ENCODE assay signal across 25 mouse cellular contexts in the genomic region with DNA sequence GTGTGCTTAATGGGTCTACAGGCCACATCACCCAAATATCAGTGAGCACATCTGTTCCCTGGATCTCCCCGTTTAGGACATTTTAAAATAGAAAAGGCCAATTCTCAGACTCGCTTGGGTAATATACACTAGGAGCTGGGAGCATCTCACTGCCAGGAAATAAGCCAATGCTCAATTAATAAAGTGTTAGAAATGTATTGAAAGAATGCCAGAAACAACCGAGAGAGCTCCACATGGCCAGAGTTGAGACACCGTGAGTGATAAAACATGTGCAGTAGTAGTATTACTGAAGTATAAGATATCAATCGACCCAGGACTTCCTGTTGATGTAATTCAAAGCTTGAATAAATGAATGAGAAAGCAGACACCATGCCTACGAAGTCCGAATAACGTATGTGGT.
"Had no signal": no experiment of that assay in that cellular context is flagged by ENCODE, and none has a peak within 500 bp of the region (broad histone marks: within the 10 kb centered on the region; RNA-seq: fewer than 3 reads in every experiment).

No protein-coding gene starts in this region.

- H3K4me1 ChIP-seq: heart, embryonic 15.5 days; hindbrain, embryonic 13.5 days; hindbrain, embryonic 15.5 days had no signal

- H3K36me3 ChIP-seq: heart, embryonic 13.5 days; heart, embryonic 15.5 days; hindbrain, embryonic 13.5 days; hindbrain, embryonic 15.5 days; kidney, embryonic 15.5 days; limb, embryonic 13.5 days had no signal

- H3K9me3 ChIP-seq: heart, embryonic 13.5 days; heart, embryonic 15.5 days; hindbrain, embryonic 13.5 days; hindbrain, embryonic 15.5 days; limb, embryonic 13.5 days had no signal

- H3K27ac ChIP-seq: heart, adult 2 months; heart, embryonic 13.5 days; heart, embryonic 15.5 days; hindbrain, embryonic 13.5 days; hindbrain, embryonic 15.5 days; hindbrain, postnatal 0 days; kidney, embryonic 15.5 days; kidney, postnatal 0 days; limb, embryonic 13.5 days had no signal

- H3K4me2 ChIP-seq: heart, embryonic 11.5 days; heart, embryonic 13.5 days; heart, embryonic 15.5 days; hindbrain, embryonic 13.5 days; hindbrain, embryonic 15.5 days; kidney, embryonic 15.5 days; limb, embryonic 13.5 days had no signal

- H3K9ac ChIP-seq: forebrain, postnatal 0 days; heart, embryonic 13.5 days; heart, embryonic 15.5 days; hindbrain, embryonic 13.5 days; hindbrain, embryonic 15.5 days; kidney, embryonic 15.5 days; limb, embryonic 13.5 days had no signal

- H3K27me3 ChIP-seq: heart, embryonic 13.5 days; heart, embryonic 15.5 days; hindbrain, embryonic 13.5 days; hindbrain, embryonic 15.5 days; kidney, embryonic 15.5 days; limb, embryonic 13.5 days had no signal

- H3K4me3 ChIP-seq: heart, adult 2 months; heart, embryonic 13.5 days; heart, embryonic 15.5 days; hindbrain, embryonic 13.5 days; hindbrain, embryonic 15.5 days; kidney, embryonic 15.5 days; limb, embryonic 13.5 days had no signal

- ATAC-seq: forebrain, postnatal 0 days; hindbrain, postnatal 0 days; intestine, embryonic 16.5 days had no signal

- DNase-seq: forebrain, postnatal 0 days; gastrocnemius, postnatal 14 days; gastrocnemius, postnatal 36 days; heart, adult 11 months; heart, adult 2 months; heart, postnatal 14 days; heart, postnatal 36 days; kidney, adult 11 months; kidney, adult 2 months; kidney, adult 9 months; kidney, postnatal 14 days; kidney, postnatal 36 days; layer of hippocampus, adult 9-11 months; layer of hippocampus, postnatal 36 days; left cerebral cortex, postnatal 4 days had no signal
